Mouse (Mus musculus): ENCODE measurements around the gene Tsc22d1.

Tsc22d1 gene

GRCm38 (mm10) chr14:76487609-76488008, 72.8 kb downstream of the Tsc22d1 start:
- no peak for DNase-seq (ENCODE audit: low spot score in 2 of 2)

GRCm38 (mm10) chr14:76488101-76489044, 73.6 kb downstream of the Tsc22d1 start:
- no peak for DNase-seq (ENCODE audit: low spot score in 2 of 2)

GRCm38 (mm10) chr14:76489128-76489527, 74.4 kb downstream of the Tsc22d1 start:
- DNase-seq (ENCODE audit: low spot score in 2 of 2), result no peak

GRCm38 (mm10) chr14:76495022-76495421, 80.3 kb downstream of the Tsc22d1 start:
- no peak for DNase-seq (ENCODE audit: low spot score in 2 of 2)

GRCm38 (mm10) chr14:76497187-76497586, 82.4 kb downstream of the Tsc22d1 start:
- no peak for DNase-seq (ENCODE audit: low spot score in 2 of 2)

GRCm38 (mm10) chr14:76498210-76498609, 83.4 kb downstream of the Tsc22d1 start:
- no peak for DNase-seq (ENCODE audit: low spot score in 2 of 2)

GRCm38 (mm10) chr14:76499492-76499891, 84.7 kb downstream of the Tsc22d1 start:
- no peak for DNase-seq (ENCODE audit: low spot score in 2 of 2)

GRCm38 (mm10) chr14:76500036-76500435, 85.3 kb downstream of the Tsc22d1 start:
- no peak for DNase-seq (ENCODE audit: low spot score in 2 of 2)

GRCm38 (mm10) chr14:76503231-76503851, 88.6 kb downstream of the Tsc22d1 start:
- DNase-seq (ENCODE audit: low spot score in 2 of 2), result no peak

- DNase-seq (ENCODE audit: low spot score in 2 of 2), result peak; percentile 94 to 96
Observed at GRCm38 (mm10) chr14:76504121-76504737, 89.5 kb downstream of the Tsc22d1 start.

GRCm38 (mm10) chr14:76505101-76505438, 90.3 kb downstream of the Tsc22d1 start:
- no peak for DNase-seq (ENCODE audit: low spot score in 2 of 2)

GRCm38 (mm10) chr14:76505439-76506220, 90.9 kb downstream of the Tsc22d1 start:
- peak; percentile 86 to 89 for DNase-seq (ENCODE audit: low spot score in 2 of 2)

GRCm38 (mm10) chr14:76506425-76507205, 91.9 kb downstream of the Tsc22d1 start:
- DNase-seq (ENCODE audit: low spot score in 2 of 2), result no peak

GRCm38 (mm10) chr14:76507357-76507756, 92.6 kb downstream of the Tsc22d1 start:
- DNase-seq (ENCODE audit: low spot score in 2 of 2), result no peak

- DNase-seq (ENCODE audit: low spot score in 2 of 2), result no peak
Observed at GRCm38 (mm10) chr14:76507804-76508500, 93.2 kb downstream of the Tsc22d1 start.

GRCm38 (mm10) chr14:76508701-76509100, 93.9 kb downstream of the Tsc22d1 start:
- no peak for DNase-seq (ENCODE audit: low spot score in 2 of 2)

- no peak for DNase-seq (ENCODE audit: low spot score in 2 of 2)
Observed at GRCm38 (mm10) chr14:76511971-76512370, 97.2 kb downstream of the Tsc22d1 start.

- no peak for DNase-seq (ENCODE audit: low spot score in 2 of 2)
Observed at GRCm38 (mm10) chr14:76513395-76514049, 98.8 kb downstream of the Tsc22d1 start.

GRCm38 (mm10) chr14:76514050-76514585, 99.4 kb downstream of the Tsc22d1 start:
- no peak for DNase-seq (ENCODE audit: low spot score in 2 of 2)

- DNase-seq (ENCODE audit: low spot score in 2 of 2), result no peak
Observed at GRCm38 (mm10) chr14:76515620-76516019, 100.9 kb downstream of the Tsc22d1 start.

Data from urinary bladder, postnatal 4 days (tissue).